8 mouse cellular contexts compared by ENCODE assay signal in genomic region chr19:5649298-5649741, GRCm38 (mm10). TPM values are rescaled to one million over a fixed set of nuclear protein-coding genes. Genes with fewer than 3 reads are reported as not detected.
A peak's percentile ranks its signal among the peaks of the same experiment; 100 is the strongest.
DNase-seq lines count a peak whose midpoint lies in the region; ATAC-seq lines count a peak whose summit lies in the region.

No protein-coding gene starts in this region.

- H3K9me3 ChIP-seq in embryonic facial prominence, embryonic 13.5 days, result no peaks in the 10 kb centered on the region
- H3K9me3 ChIP-seq in heart, embryonic 16.5 days (replicated peaks; ENCODE audit: control insufficient read depth, low read length), result no peaks in the 10 kb centered on the region
- H3K9me3 ChIP-seq in midbrain, embryonic 10.5 days (replicated peaks), result no peaks in the 10 kb centered on the region

- DNase-seq in B cell, adult 2 months, result peak; percentile 46 to 47
- DNase-seq in kidney, postnatal 25 days, result peak; percentile 48 to 79
- DNase-seq in midbrain, embryonic 10.5 days (ENCODE audit: low spot score), result no peak
- no peak for DNase-seq in cerebellum, adult 11 months
- no peak for DNase-seq in layer of hippocampus, adult 18-20 months (ENCODE audit: low spot score in 2 of 2)
- no peak for DNase-seq in spleen, postnatal 4 days (ENCODE audit: low spot score in 2 of 2)

- ATAC-seq in embryonic facial prominence, embryonic 13.5 days (ENCODE audit: insufficient number of reproducible peaks, insufficient read depth, low FRiP score, low TSS enrichment, low read depth), result no peak
- ATAC-seq in heart, embryonic 16.5 days (replicated peaks; ENCODE audit: extremely low read depth, insufficient read depth, low FRiP score), result peak; percentile 12

- peak overlapping the region; percentile 67 for H3K4me2 ChIP-seq in embryonic facial prominence, embryonic 13.5 days
- peak overlapping the region; percentile 69 for H3K4me2 ChIP-seq in heart, embryonic 16.5 days (ENCODE audit: low read depth, low read length)

- H3K27ac ChIP-seq in embryonic facial prominence, embryonic 13.5 days, result peak overlapping the region; percentile 87
- peak overlapping the region; percentile 85 for H3K27ac ChIP-seq in heart, embryonic 16.5 days (ENCODE audit: low read length)
- H3K27ac ChIP-seq in midbrain, embryonic 10.5 days (replicated peaks), result peak overlapping the region; percentile 84; the same call in 1 of the 2 replicates

- peaks cover 65% of the 10 kb centered on the region for H3K36me3 ChIP-seq in embryonic facial prominence, embryonic 13.5 days
- H3K36me3 ChIP-seq in heart, embryonic 16.5 days (ENCODE audit: control insufficient read depth, insufficient read depth), result peaks cover 33% of the 10 kb centered on the region
- H3K36me3 ChIP-seq in midbrain, embryonic 10.5 days, result peaks cover 68% of the 10 kb centered on the region

- peak overlapping the region; percentile 39 for H3K4me3 ChIP-seq in embryonic facial prominence, embryonic 13.5 days
- peak overlapping the region; percentile 40 for H3K4me3 ChIP-seq in heart, embryonic 16.5 days (ENCODE audit: low read length)
- peak overlapping the region; percentile 49 for H3K4me3 ChIP-seq in midbrain, embryonic 10.5 days

- peak overlapping the region; percentile 67 for H3K9ac ChIP-seq in embryonic facial prominence, embryonic 13.5 days
- peak overlapping the region; percentile 61 for H3K9ac ChIP-seq in heart, embryonic 16.5 days (ENCODE audit: low read length)

- 64% methylated on average over 6 of the region's 6 CpGs for WGBS in embryonic facial prominence, embryonic 13.5 days
- 54% methylated on average over 6 of the region's 6 CpGs for WGBS in heart, embryonic 16.5 days
- WGBS in midbrain, embryonic 10.5 days, result 75% methylated on average over 6 of the region's 6 CpGs

- H3K27me3 ChIP-seq in embryonic facial prominence, embryonic 13.5 days, result peaks cover 8% of the 10 kb centered on the region
- peaks cover 3% of the 10 kb centered on the region; the same call in 1 of the 2 replicates for H3K27me3 ChIP-seq in heart, embryonic 16.5 days (ENCODE audit: control insufficient read depth, insufficient read depth, low read length)
- peaks cover 31% of the 10 kb centered on the region for H3K27me3 ChIP-seq in midbrain, embryonic 10.5 days (ENCODE audit: low read depth, poor library complexity, severe bottlenecking)

- H3K4me1 ChIP-seq in embryonic facial prominence, embryonic 13.5 days, result peaks cover 22% of the 10 kb centered on the region
- H3K4me1 ChIP-seq in heart, embryonic 16.5 days (ENCODE audit: control insufficient read depth, insufficient read depth, low read length), result peaks cover 21% of the 10 kb centered on the region
- H3K4me1 ChIP-seq in midbrain, embryonic 10.5 days, result peaks cover 33% of the 10 kb centered on the region

RNA-seq across cellular contexts. Expression of gene Rela, which starts 12.0 kb away (rescaled TPM):
- 47.4 and 53.0 TPM in 2 replicates for polyA plus RNA-seq in embryonic facial prominence, embryonic 13.5 days (2015; fragmentation: Nextera tagmentation; extraction: Ambion mirVana)
- 37.7 and 38.2 TPM in 2 replicates for polyA plus RNA-seq in heart, embryonic 16.5 days (2015; fragmentation: Nextera tagmentation; extraction: Ambion mirVana)
- polyA plus RNA-seq in midbrain, embryonic 10.5 days (2016; fragmentation: Nextera tagmentation; extraction: Ambion mirVana), result 28.7 and 31.2 TPM in 2 replicates
- 10 to 100 TPM; 16.2 to 21.1 TPM for total RNA-seq in layer of hippocampus, adult 18-20 months (2021)

RNA-seq across cellular contexts. Expression of gene Sipa1, which starts 14.2 kb away (rescaled TPM):
- polyA plus RNA-seq in embryonic facial prominence, embryonic 13.5 days (2015; fragmentation: Nextera tagmentation; extraction: Ambion mirVana), result 24.1 and 24.6 TPM in 2 replicates
- polyA plus RNA-seq in heart, embryonic 16.5 days (2015; fragmentation: Nextera tagmentation; extraction: Ambion mirVana), result 23.5 and 24.9 TPM in 2 replicates
- 22.3 and 22.9 TPM in 2 replicates for polyA plus RNA-seq in midbrain, embryonic 10.5 days (2016; fragmentation: Nextera tagmentation; extraction: Ambion mirVana)
- 10 to 100 TPM; 16.5 to 17.3 TPM for total RNA-seq in layer of hippocampus, adult 18-20 months (2021)

RNA-seq across cellular contexts. Expression of gene Map3k11, which starts 39.2 kb away (rescaled TPM):
- polyA plus RNA-seq in embryonic facial prominence, embryonic 13.5 days (2015; fragmentation: Nextera tagmentation; extraction: Ambion mirVana), result 19.2 and 20.5 TPM in 2 replicates
- 24.4 and 26.8 TPM in 2 replicates for polyA plus RNA-seq in heart, embryonic 16.5 days (2015; fragmentation: Nextera tagmentation; extraction: Ambion mirVana)
- 28.7 and 29.9 TPM in 2 replicates for polyA plus RNA-seq in midbrain, embryonic 10.5 days (2016; fragmentation: Nextera tagmentation; extraction: Ambion mirVana)
- 10 to 100 TPM; 17.6 to 18.1 TPM for total RNA-seq in layer of hippocampus, adult 18-20 months (2021)

RNA-seq across cellular contexts. Expression of gene Kat5, which starts 39.3 kb away (rescaled TPM):
- 55.8 and 60.0 TPM in 2 replicates for polyA plus RNA-seq in embryonic facial prominence, embryonic 13.5 days (2015; fragmentation: Nextera tagmentation; extraction: Ambion mirVana)
- 30.3 and 31.8 TPM in 2 replicates for polyA plus RNA-seq in heart, embryonic 16.5 days (2015; fragmentation: Nextera tagmentation; extraction: Ambion mirVana)
- 65.6 and 74.8 TPM in 2 replicates for polyA plus RNA-seq in midbrain, embryonic 10.5 days (2016; fragmentation: Nextera tagmentation; extraction: Ambion mirVana)
- 10 to 100 TPM; 78.7 to 86.3 TPM for total RNA-seq in layer of hippocampus, adult 18-20 months (2021)

RNA-seq across cellular contexts. Expression of gene Pcnx3, which starts 39.4 kb away (rescaled TPM):
- 25.6 and 26.5 TPM in 2 replicates for polyA plus RNA-seq in embryonic facial prominence, embryonic 13.5 days (2015; fragmentation: Nextera tagmentation; extraction: Ambion mirVana)
- polyA plus RNA-seq in heart, embryonic 16.5 days (2015; fragmentation: Nextera tagmentation; extraction: Ambion mirVana), result 11.5 and 13.4 TPM in 2 replicates
- polyA plus RNA-seq in midbrain, embryonic 10.5 days (2016; fragmentation: Nextera tagmentation; extraction: Ambion mirVana), result 22.8 and 25.6 TPM in 2 replicates
- 10 to 100 TPM; 58.3 to 68.6 TPM for total RNA-seq in layer of hippocampus, adult 18-20 months (2021)

Comparison
In these comparisons a context has a peak if more than half of its experiments do, and no peak if none do; other contexts are left out.
1. DNase-seq: peak in B cell, adult 2 months (2 of 2) and kidney, postnatal 25 days (2 of 2); none in midbrain, embryonic 10.5 days (single experiment), cerebellum, adult 11 months (single experiment), layer of hippocampus, adult 18-20 months (0 of 2) and spleen, postnatal 4 days (0 of 2).
2. Peak in every context shown above with its lines, with median percentiles within 50 percentile points of each other: H3K27ac ChIP-seq and H3K4me3 ChIP-seq.